Mouse (Mus musculus): Measurements from ENCODE around the gene Alk.

The Alk gene

GRCm38 (mm10) chr17:72144946-72145598 lies 459.4 kb downstream of the Alk start:
- DNase-seq (ENCODE audit: low read depth, low spot score), result no peak

DNA sequence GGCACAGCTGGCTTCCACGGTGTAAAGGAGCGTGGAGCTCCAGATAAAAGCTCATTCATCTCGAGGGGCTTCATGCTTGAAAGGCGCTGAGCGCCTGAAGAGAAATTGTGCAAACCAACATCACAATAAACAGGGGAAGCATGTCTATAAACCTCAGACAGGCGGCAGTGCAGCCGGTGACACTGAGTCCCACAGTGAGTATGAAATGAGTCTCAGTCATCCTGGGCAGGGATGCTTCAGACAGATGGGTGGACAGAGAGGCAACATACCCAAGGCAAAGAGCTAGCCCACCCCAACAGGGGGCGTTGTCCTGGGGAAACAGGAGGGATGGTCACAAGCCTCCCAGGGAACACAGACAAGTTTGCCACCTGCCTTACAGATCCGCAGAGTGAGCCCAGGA lies 460.0 kb downstream of the Alk start:
- DNase-seq (ENCODE audit: low read depth, low spot score), result no peak

GRCm38 (mm10) chr17:72132140-72132911 lies 472.1 kb downstream of the Alk start:
- no peak for DNase-seq (ENCODE audit: low read depth, low spot score)

DNA sequence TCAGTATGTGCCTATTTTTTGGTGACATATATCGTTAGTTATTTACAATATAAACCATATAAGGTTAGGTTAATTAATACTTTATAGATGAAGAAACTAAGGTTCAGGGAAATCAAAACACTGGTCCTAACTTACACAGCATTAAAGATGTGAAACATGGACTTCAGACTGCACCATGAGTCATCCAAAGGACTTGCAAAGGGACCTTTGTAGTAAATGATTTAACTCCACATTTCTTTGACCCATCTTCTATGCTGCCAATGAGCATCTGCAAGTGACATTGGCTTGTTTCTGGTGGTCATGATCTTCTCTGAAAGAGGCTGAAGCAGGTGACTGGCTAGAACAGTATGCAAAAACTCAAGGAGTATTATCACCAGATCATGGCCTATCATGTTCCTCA lies 482.8 kb downstream of the Alk start:
- no peak for DNase-seq (ENCODE audit: low read depth, low spot score)

DNA sequence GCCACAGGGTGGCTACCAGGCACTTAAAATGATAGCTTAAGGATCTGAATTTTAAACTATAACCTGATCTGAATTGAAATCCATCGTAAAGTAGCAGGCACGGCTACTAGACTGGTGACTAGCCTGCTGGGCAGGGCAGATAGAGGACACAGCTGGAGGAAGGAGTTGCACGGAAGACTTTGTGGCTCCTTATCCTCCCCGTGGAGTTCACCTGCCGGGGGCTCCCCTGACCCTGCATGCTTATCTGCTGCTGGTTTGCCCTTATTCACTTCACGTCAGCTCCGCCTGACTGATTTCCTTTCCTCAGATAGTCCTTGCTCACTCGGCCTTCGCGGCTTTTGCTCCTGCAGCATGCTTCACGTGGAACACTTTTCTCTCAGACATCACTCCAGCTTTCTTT lies 484.1 kb downstream of the Alk start:
- DNase-seq (ENCODE audit: low read depth, low spot score), result no peak

GRCm38 (mm10) chr17:72118376-72118775 lies 486.1 kb downstream of the Alk start:
- no peak for DNase-seq (ENCODE audit: low read depth, low spot score)

DNA sequence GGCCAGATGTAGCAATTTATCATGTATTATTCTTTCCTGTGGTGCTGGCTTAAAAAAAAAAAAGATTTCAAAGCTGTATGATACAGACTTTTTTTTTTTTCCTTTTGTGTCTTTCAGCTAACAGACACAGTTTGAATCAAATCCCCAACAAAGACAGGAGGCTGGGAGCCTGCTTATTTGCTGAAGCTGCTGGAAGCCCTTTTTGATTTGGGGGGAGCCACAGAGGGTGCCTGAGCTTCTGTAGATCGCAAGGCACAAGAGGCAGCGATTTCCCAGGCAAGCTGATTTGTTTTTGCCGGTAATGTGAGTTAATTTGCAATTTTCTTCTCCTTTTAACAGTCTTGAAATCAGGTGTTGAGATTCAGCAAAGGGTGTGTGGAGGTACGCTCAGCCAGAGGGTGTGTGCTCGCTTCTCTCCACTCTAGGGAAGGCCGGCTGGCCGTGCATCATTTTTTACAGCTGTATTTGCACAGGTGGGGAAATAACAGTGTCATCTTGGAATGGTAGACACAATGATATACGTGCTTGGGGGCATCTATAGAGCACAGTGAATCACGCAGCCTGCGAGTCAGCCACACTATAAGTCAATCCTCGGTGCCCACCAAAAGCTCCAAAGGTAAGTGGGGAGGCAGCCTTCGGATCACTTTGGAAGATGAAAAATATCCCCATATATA lies 489.0 kb downstream of the Alk start:
- no peak for DNase-seq (ENCODE audit: low read depth, low spot score)

- DNase-seq (ENCODE audit: low read depth, low spot score), result no peak
These were observed 492.4 kb downstream of the Alk start for GRCm38 (mm10) chr17:72112004-72112403.

DNA sequence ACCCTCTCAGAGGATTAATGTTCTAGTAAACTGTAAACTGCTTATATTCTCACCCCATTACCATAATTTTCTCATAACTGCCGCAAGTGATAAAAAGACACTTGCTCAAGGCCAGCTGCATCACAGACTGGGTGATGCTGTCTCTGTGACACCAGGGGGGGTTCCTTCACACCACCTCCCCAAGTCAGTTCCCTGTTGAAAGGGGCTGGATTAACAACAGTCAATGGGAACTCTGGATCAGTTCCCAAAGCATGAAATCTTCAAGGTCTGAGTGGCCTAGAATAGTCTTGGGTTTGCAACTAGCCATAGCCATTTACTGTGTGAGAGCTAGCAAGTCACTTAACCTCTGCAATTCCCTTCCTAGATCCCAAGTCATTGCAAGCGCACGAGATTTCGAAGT lies 492.9 kb downstream of the Alk start:
- no peak for DNase-seq (ENCODE audit: low read depth, low spot score)

- DNase-seq (ENCODE audit: low read depth, low spot score), result no peak
These were observed 517.1 kb downstream of the Alk start for GRCm38 (mm10) chr17:72087261-72087703.

- no peak for DNase-seq (ENCODE audit: low read depth, low spot score)
These were observed 523.0 kb downstream of the Alk start for GRCm38 (mm10) chr17:72081396-72081795.

- DNase-seq (ENCODE audit: low read depth, low spot score), result no peak
These were observed 528.0 kb downstream of the Alk start for GRCm38 (mm10) chr17:72076306-72076921.

DNA sequence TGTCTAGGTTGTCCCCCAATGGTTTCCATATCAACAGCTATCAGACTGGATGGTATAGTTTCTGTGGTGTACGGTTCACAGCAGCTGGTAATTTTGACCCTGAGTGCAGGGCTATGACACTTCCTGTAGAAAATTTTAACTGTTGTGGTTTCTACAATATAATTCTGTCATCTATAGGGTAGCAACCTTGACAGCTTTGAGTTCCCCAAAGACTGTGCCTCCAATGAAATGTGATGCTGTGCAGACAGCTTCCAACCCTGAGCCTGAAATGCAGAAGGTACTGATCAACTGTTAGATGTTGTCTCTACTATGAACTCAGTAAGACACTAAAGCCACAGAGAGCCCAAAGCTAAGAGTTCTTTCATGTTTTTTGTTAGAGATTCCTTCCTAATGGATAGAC lies 532.6 kb downstream of the Alk start:
- no peak for DNase-seq (ENCODE audit: low read depth, low spot score)

- DNase-seq (ENCODE audit: low read depth, low spot score), result no peak
These were observed 536.3 kb downstream of the Alk start for GRCm38 (mm10) chr17:72068176-72068575.

DNA sequence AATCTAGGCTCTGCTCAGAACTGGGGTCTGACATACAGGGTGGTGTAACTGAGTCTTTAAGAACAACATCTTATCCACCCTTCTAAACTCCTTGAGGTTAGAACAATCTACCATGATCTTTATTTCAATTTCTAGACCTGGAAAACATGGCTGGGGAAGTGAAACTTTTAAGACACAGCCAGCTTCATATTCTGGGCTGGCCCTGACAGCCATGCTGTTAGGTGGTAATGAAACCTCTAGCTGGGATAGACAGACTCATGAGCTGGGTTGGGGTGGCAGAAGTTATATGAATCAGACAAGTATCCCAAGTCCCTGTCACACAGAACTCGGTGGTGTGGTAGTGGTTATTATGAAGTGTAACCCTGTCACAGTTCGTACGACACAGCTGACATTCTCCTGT lies 541.4 kb downstream of the Alk start:
- DNase-seq (ENCODE audit: low read depth, low spot score), result no peak

GRCm38 (mm10) chr17:72059312-72059711 lies 545.1 kb downstream of the Alk start:
- no peak for DNase-seq (ENCODE audit: low read depth, low spot score)

GRCm38 (mm10) chr17:72045671-72046070 lies 558.8 kb downstream of the Alk start:
- DNase-seq (ENCODE audit: low read depth, low spot score), result no peak

GRCm38 (mm10) chr17:72043667-72044390 lies 560.6 kb downstream of the Alk start:
- no peak for DNase-seq (ENCODE audit: low read depth, low spot score)

GRCm38 (mm10) chr17:72043001-72043666 lies 561.3 kb downstream of the Alk start:
- no peak for DNase-seq (ENCODE audit: low read depth, low spot score)

DNA sequence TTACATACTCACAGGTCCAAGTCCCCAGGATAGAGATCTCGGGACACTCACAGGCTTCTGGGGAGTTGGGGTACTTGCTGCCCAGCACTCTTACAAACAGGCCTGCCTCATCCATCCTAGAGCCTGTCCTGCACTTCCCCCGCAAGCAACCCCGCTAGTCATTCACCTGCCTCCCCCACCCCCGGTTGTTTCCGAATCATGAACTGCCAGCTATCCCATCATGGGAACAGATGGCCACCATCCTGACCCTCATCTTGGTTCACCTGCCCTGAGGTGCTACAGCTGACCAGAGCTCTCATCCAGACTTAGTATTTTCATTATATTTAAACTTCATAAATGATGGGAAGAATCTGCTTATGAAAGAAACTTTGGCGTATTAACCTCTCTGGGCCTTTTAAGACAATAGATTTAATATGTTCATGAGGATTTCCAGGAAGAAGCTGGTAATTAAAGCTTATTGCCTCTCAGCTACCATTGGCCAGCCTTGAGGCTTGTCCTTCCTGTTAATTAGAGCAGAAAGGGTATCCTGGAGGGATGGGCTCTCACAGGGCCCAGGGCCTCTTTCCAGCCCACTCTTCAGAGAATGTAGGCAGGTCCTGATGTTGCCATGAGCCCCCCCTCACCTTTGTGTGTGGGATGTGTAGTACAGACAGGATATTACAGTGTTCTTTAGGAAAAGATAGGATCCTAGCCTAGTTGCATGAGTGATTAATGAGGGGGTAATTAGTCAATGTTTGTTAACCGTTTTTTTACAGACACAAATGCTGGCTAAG lies 565.1 kb downstream of the Alk start:
- no peak for DNase-seq (ENCODE audit: low read depth, low spot score)
